Mouse (Mus musculus) liver, embryonic 14.5 days (tissue): ENCODE data around the gene Arsa.

Experiments used
- CTCF ChIP-seq: IDR thresholded peaks from 2 replicates; pipeline ENCODE4 v1.5.1; 2016; ENCODE audit warnings: antibody characterized with exemption, low read depth, control low read depth
- EP300 ChIP-seq: IDR thresholded peaks from 2 replicates; pipeline ENCODE4 v1.6.1; 2016; ENCODE audit warnings: antibody characterized with exemption, low read depth

- no peak for TF ChIP-seq CTCF
- TF ChIP-seq EP300: no peak
Measured at GRCm38 (mm10) chr15:89525896-89526295, 48.7 kb upstream of the Arsa start.
